Mouse (Mus musculus) mouse embryonic stem cell (cell line): ENCODE results near the gene Gm10354.
"Not testable (repeated sequence)": the region's sequence is repeated elsewhere in the genome, so short reads cannot be mapped to it uniquely, and the experiment has no call there.

ENCODE experiments used
- in situ Hi-C, 2 experiments: fragments of 300-500 bp; cut with MboI; formaldehyde crosslinking; loops; 1 replicate in 1 of 2; 3 replicates in 1 of 2; pipeline ENCODE4 v1.14.3; 2019 to 2020; ENCODE audit warnings: low sequenced_read_pairs in 2 of 2, low pct_unique_long_range_greater_than_20kb in 1 of 2, mixed read lengths in 1 of 2; ENCODE audit not compliant: unreplicated experiment in 1 of 2

Gene Gm10354

GRCm38 (mm10) chr5:14978835-14979234 is at the start of gene Gm10354:
Gene Gm10354 (minus strand): TSS chr5:14978935.
- in situ Hi-C loops = not testable (repeated sequence)

GRCm38 (mm10) chr5:15024316-15024715 is 45.6 kb upstream of the Gm10354 start:
- in situ Hi-C loops = not testable (repeated sequence)

DNA sequence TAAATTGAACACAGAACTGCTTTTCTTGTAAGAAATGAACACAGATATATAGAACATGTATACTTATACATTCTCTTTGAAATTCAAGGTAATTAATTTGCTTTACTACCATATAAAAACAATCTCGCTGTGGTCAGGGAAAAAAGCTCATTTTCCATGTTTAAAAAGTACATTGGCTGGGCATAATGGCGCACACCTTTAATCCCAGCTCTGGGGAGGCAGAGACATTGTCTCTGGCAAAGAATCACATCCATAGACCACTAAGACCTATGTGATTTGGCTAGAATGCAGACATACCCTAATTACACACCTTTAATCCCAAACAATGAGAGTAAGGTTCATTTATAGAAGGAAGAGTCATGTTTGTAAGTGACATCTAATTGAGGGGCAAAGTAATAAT is 41.3 kb upstream of the Gm10354 start:
- in situ Hi-C loops = not testable (repeated sequence)

DNA sequence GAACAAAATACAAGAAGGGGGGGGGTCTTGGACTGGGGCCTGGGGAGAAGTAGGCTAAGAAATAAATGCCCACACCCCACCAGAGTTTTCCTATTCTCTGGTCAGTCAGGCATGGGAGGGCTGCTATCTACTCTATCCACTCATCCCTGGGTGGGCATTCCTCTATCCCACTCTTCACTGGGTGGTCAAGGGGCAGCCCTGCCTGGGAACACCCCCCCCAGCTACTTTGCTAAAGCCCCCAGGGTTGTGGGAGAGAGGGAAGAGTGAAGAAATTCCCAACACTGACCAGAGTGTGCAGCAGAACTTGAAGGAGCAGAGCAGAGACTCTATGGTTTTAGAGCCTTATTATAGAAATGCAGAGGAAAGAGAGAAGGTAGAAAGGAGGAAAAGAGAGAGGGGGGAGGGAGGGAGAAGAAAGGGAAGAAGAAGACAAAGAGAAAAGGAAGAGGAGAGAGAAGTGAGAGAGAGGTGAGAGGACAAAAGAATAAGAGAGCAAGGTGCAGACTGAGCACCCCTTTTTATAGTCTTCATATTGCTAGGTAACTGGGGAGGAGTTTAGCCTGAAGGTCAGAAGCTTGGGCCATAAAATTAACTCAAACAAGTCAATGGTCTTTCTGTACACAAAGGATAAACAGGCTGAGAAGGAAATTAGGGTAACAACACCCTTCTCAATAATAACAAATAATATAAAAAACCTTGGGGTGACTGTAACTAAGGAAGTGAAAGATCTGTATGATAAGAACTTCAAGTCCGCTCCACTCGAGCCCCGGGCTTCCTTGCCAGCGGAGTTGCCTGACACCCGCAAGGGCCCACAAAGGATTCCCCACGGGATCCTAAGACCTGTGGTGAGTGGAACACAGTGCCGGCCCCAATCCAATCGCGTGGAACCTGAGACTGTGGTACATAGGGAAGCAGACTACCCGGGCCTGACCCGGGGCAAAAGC is 32.2 kb upstream of the Gm10354 start:
- in situ Hi-C loops = not testable (repeated sequence)

DNA sequence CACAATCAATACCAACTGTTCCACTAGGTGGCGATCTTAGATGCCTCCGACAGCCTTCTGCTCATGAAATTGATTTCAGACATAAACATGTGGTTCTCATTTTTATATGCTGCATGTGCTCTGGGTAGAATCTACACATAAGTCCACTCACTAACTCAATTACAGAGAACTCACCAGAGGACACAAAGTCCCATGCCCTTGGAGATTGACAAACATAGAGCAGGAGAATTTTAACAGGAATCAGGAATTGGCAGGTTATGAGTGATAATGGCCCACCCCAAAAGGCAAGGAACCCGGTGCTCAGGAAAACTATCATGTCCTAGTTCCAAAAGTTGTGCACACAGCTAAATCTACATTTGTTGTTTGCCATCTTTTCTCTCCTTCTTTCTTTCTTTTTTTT is 28.2 kb upstream of the Gm10354 start:
- in situ Hi-C loops = not testable (repeated sequence)

DNA sequence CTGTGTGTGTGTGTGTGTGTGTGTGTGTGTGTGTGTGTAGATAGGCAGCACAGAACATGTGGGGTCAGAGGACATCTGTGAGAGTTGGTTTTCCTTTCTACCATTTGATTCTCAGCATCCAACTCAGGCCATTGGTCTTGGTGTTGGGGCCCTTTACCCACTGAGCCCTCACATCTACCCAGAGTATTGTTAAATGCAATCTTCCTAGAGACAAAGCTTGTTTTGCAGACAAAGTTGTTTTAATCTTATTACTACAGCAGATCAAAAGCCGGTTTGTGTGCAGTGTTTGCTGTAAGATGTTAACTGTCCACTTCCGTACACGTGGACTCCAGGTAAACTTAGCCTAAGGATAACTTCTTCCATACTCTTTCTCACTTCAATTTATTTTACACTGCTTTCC is 27.6 kb upstream of the Gm10354 start:
- in situ Hi-C loops = not testable (repeated sequence)

DNA sequence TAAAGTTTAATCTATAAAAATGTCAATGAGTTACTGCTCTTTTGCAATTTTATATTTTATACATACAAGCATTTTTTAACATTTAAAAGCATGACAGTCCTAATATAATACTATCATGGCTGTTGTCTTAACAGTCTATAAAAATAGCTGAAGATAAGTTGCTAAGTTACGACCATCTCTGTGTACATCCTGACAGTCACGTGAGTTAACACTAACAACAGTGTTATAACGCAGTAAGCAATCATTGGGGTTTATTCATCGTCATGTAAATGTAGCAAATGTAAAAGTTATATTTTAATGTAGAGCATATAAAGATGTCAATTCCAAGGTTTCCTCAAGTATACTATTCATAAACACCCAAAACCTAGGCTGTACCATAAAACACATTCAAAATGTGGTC is 26.8 kb upstream of the Gm10354 start:
- in situ Hi-C loops = not testable (repeated sequence)

GRCm38 (mm10) chr5:15004569-15005562 is 26.1 kb upstream of the Gm10354 start:
- in situ Hi-C loops = not testable (repeated sequence)

- in situ Hi-C loops = not testable (repeated sequence)
Measured at GRCm38 (mm10) chr5:14998077-14998476, 19.3 kb upstream of the Gm10354 start.

GRCm38 (mm10) chr5:14997556-14997955 is 18.8 kb upstream of the Gm10354 start:
- in situ Hi-C loops = not testable (repeated sequence)

- in situ Hi-C loops = not testable (repeated sequence)
Measured at GRCm38 (mm10) chr5:14996670-14997249, 18.0 kb upstream of the Gm10354 start.

DNA sequence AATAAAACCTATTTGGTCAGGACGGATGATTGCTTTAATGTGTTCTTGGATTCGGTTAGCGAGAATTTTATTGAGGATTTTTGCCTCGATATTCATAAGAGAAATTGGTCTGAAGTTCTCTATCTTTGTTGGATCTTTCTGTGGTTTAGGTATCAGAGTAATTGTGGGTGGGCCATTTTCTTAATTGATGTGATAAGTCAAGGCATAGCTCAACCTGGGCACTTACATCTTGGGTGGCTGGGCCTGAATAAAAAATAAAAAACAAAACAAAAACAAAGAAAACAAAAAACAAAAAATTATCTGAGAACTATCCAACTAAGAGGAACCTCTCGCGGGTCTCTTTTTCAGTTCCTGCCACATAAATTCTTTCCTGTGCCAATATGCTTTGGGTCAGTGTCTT is 15.4 kb upstream of the Gm10354 start:
- in situ Hi-C loops = not testable (repeated sequence)

DNA sequence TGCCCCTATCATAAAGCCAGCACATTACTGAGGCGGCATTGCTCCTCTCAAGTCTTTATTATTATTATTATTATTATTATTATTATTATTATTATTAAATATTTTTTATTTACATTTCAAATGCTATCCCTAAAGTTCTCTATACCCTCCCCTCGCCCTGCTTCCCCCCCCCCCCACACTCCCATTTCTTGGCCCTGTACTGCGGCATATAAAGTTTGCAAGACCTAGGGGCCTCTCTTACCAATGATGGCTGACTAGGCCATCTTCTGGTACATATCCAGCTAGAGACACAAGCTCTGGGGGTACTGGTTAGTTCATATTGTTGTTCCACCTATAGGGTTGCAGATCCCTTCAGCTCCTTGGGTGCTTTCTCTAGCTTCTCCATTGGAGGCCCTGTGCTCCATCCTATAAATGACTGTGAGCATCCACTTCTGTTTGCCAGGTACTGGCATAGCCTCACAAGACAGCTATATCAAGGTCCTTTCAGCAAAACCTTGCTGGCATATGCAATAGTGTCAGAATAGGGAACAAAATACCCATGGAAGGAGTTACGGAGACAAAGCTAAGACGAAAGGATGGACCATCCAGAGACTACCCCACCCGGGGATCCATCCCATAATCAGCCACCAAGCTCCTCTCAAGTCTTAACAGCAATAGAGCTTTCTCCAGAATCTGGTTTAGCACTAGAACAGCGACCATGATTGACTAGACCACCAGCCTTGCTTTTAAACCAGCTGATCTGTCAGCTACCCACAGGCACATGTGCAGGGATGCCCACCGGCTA is 11.8 kb upstream of the Gm10354 start:
- in situ Hi-C loops = not testable (repeated sequence)

GRCm38 (mm10) chr5:14986649-14987387 is 8.1 kb upstream of the Gm10354 start:
- in situ Hi-C loops = not testable (repeated sequence)

DNA sequence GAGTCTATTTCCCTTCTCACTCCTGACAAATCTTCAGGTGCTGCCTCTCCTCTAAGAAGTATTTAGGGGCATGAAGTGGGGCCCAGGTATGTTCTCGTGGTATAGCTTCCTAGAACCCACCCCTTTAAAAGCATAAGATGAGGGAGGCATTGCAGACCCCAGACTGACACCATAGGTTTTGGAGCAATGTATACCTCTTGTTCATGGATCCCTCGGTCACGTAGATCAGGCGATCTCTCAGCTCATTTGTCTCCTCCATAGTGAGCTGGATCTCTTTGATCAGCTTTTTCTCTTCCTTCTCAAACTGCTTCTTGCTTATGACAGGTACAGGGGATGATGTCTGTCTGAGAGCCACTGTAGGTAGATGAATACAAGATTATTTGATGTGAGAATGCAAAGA is 1.4 kb downstream of the Gm10354 start:
- in situ Hi-C loops = not testable (repeated sequence)

DNA sequence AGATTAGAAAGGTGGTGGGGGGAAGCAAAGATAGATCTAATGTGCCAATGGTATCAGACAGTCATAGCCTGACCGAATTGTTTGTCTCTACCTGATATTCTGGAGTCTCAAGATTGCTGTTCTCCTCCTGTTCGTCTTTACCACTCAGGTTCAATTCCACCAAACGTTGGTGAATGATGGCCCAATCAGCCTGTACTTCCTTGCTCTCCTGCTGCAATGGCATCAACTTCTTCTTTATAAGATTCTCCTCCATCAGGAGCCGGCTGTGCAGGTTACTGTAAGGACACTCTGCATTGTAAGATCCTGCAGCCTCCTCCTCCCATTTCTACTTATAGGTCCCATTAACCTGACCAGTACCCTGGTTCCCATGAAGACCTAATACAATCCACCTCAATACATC is 3.4 kb downstream of the Gm10354 start:
- in situ Hi-C loops = not testable (repeated sequence)

DNA sequence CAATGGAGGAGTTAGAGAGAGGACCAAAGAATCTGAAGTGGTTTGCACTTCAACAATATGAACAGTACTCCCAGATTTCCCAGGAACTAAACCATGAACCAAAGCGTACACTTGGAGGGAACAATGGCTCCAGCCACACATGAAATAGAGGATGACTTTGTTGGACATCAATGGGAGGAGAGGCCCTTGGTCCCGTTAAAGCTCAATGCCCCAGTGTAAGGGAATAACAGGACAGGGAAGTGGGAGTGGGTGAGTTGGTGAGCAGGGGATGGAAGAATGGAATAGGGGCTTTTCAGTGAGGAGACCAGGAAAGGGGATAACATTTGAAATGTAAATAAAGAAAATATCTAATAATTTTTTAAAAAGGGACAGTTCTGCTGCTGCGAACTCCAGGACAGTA is 5.9 kb downstream of the Gm10354 start:
- in situ Hi-C loops = not testable (repeated sequence)
